Mouse (Mus musculus) bone marrow macrophage, adult 2 months (primary cell): ENCODE data around the gene Il13. TPM values are rescaled to one million over a fixed set of nuclear protein-coding genes. Genes with fewer than 3 reads are reported as not detected.

ENCODE experiments used
- H3K27ac ChIP-seq: 2 replicates; pipeline ENCODE4 v1.5.1; 2012; ENCODE audit warnings: low read depth, low read length; ENCODE audit not compliant: insufficient read depth
- H3K4me1 ChIP-seq: 2 replicates; pipeline ENCODE4 v1.6.1; 2012; ENCODE audit warnings: low read length; ENCODE audit not compliant: control insufficient read depth, insufficient read depth
- H3K4me3 ChIP-seq: 2 replicates; pipeline ENCODE4 v1.5.1; 2012; ENCODE audit warnings: mild to moderate bottlenecking, low read length, moderate library complexity; ENCODE audit not compliant: insufficient read depth
- CTCF ChIP-seq: IDR thresholded peaks from 2 replicates; pipeline ENCODE4 v1.5.1; 2012; ENCODE audit warnings: low read depth, mild to moderate bottlenecking, low read length, moderate library complexity
- POLR2A ChIP-seq: IDR thresholded peaks from 2 replicates; pipeline ENCODE4 v1.6.1; 2012; ENCODE audit warnings: mild to moderate bottlenecking, low read depth, low read length, borderline replicate concordance
- polyA plus RNA-seq: library from polyadenylated mRNA; stranded (reverse); fragments of >200 nt; gene quantifications from 2 replicates; pipeline ENCODE4 v1.2.4, GENCODE M21; 2012; ENCODE audit not compliant: missing spikeins, insufficient read depth, insufficient read length

The Il13 gene
- polyA plus RNA-seq, 1 experiment, result not detected

DNA sequence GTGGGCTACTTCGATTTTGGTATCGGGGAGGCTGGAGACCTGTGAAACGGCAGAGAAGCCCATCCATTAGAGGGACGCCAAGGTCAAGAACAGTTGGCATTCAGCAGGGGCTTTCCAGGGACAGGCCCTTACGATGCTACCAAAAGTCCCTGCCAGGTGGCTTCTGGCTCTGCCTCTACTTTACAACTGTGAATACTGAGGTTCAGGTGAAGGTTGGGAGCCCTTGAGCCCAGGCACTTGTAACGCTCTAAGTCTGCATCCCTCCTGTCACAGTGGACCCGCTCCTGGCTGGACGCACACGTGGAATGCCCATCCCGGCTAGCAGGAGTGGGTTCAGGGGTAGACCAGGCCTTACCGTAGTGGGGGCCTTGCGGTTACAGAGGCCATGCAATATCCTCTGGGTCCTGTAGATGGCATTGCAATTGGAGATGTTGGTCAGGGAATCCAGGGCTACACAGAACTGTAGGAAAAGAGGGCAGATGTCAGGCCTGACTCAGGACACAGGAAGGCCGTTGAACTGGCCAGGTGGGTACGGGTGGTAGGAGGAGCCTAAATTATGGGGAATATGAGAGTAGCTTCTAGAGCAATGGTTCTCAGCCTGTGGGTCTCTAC is 2.3 kb downstream of the Il13 start:
- no peak for TF ChIP-seq CTCF
- no peak for TF ChIP-seq POLR2A
- no peak overlapping the region for H3K27ac ChIP-seq
- no peaks in the 10 kb centered on the region for H3K4me1 ChIP-seq
- H3K4me3 ChIP-seq, result no peak overlapping the region

DNA sequence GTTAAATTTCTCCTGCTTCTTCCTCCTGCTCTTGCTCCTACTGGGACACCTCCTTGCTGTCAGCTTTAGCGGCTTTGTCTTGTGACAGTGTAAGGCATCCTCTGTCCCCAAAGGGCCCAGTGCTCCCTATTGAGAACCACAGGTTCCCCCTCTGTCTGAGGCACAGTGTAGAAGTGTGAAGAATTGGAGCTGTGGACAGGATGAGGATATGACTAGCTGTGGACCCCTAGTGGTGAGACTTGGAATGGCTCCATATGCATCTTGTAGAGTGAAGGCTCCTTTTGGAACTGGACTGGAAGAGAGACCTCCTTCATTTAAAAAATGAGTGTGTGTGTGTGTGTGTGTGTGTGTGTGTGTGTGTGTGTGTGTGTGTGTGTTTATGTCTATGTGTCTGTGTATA is 6.6 kb downstream of the Il13 start:
- Histone ChIP-seq H3K27ac (no peak overlapping the region), H3K4me1 (no peaks in the 10 kb centered on the region), H3K4me3 (no peak overlapping the region)
- TF ChIP-seq CTCF (peak; percentile 69), POLR2A (no peak)

DNA sequence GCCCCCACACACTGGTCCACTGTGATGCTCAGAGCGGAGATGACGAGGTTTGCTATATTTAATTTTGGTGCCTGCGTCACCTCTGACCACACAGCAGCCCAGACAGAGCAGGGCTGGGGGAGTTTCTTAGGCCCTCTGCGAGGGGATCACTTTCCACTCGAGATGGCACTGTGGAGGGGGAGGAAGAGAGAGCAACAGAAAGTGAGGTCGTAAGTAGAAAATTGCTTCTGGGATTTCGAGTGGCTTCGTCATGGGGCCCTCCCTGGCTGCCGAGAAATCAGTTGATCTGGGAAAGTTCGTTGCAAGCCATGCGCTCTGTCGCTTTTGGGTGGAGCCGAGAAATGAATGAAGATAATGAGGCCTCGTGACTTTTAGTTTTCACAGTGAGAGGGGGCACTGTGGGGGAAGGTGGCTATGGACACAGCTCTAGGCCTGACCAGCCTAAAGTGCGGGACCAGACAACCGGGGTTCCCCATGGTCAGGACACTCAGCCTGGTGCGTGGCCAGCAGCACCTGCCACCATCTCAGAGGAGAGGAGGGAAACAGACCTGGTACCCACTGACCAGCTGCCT is 7.6 kb downstream of the Il13 start:
- Histone ChIP-seq H3K4me1 (peaks cover 8% of the 10 kb centered on the region), H3K4me3 (no peak overlapping the region), H3K27ac (no peak overlapping the region)
- TF ChIP-seq CTCF, result no peak
- no peak for TF ChIP-seq POLR2A

DNA sequence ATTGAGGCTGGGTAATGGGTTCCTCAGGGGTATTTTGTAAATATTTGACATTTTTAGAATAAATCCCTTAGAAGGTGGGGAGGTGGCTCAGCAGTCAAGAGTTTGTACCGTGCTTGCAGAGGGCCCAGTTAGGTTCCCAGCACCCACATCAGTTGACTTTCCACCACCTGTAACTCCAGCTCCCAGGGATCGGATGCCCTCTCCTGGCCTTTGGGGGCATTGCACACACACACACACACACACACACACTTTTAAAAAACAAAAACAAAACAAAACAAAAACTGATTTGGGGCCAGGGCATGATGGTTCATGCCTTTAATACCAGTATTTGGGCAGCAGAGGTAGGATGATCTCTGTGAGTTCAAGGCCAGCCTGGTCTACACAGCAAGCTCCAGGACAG is 10.4 kb downstream of the Il13 start:
- no peak for TF ChIP-seq POLR2A
- TF ChIP-seq CTCF, result no peak
- Histone ChIP-seq H3K4me1 (peaks cover 14% of the 10 kb centered on the region), H3K4me3 (no peak overlapping the region), H3K27ac (no peak overlapping the region)

DNA sequence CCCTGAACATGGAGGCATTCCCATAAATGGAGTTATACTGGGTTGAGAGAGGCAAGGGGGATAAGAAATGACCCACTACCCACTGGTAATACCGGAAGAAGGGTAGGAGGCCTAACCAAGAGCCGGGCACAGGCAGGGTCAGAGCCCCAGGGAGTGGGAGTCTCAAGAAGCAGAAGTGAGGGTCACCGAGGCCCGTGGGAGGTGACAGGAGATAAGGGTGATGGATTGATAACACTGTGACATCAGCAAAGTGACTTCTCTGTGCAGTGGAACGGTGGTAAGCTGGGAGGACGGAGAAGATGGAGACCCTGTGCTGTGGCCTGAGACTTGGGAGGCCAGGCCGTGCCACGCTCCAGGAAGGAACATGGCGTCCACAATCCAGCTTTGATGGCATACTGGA is 10.9 kb downstream of the Il13 start:
- TF ChIP-seq POLR2A (no peak), CTCF (no peak)
- H3K27ac ChIP-seq, result no peak overlapping the region
- H3K4me1 ChIP-seq, result peaks cover 14% of the 10 kb centered on the region
- no peak overlapping the region for H3K4me3 ChIP-seq

DNA sequence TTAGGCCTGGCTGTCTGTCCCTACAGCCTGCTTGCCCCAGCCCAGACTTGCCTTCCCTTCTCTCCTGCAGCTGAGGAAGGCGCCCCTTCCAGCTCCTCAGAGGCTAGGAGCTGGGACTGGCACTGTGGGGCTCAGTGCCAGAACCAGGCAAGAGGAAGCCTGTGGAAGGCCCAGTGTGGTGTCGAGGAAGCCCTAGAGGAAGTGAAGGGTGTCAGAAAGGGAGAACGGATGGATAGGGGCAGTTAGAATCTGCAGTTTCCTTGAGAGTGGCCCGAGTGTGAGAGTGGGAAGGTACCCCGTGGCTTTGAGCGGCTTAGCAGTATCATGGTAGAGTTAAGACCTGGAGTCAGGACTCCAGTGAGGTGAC is 12.1 kb downstream of the Il13 start:
- TF ChIP-seq POLR2A (no peak), CTCF (no peak)
- Histone ChIP-seq H3K27ac (0 out of 2 replicates have a peak overlapping the region, but pooled peaks have one; percentile 8), H3K4me3 (no peak overlapping the region), H3K4me1 (peaks cover 23% of the 10 kb centered on the region)

DNA sequence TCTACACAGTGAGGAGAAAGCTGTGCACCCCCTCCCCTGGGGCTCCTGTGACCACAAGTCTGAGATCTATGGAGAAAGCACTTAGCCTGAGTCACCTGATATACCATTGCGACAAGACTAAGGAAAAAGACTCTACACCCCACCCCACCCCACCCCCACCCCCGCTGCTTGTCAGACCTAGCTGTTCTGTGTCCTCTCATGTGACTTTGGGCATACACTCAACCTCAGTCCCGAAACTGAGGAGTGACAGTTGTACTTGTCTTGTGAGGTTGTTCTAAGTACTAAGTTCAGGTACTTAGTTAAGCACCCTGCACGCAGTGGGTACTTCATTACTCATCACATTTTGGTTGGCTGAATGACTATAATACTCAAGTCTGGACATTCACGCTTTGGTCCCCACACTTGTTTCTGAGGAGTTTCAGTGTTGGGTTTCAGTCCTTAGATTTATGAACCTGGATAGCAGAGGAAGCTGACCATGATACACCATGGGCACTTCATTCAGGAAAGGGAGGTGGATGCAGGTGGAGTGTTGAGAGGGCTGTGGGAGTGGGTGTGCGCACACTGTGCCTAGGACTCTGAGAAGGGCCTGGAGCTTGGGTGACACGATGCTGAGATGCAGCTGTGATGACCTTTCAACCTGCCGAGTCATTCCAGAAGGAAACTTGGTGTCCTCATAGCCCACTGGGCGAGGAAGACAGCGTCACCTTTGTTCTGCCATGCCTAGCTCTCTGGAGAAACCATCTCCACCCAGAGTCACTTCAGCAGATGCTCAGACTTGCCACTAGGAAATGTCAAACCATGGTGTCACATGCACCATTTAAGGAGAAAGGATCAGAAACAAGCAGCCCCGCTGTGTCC is 12.7 kb downstream of the Il13 start:
- peaks cover 27% of the 10 kb centered on the region for H3K4me1 ChIP-seq
- TF ChIP-seq CTCF (no peak), POLR2A (no peak)
- H3K27ac ChIP-seq, result no peak overlapping the region
- no peak overlapping the region for H3K4me3 ChIP-seq

DNA sequence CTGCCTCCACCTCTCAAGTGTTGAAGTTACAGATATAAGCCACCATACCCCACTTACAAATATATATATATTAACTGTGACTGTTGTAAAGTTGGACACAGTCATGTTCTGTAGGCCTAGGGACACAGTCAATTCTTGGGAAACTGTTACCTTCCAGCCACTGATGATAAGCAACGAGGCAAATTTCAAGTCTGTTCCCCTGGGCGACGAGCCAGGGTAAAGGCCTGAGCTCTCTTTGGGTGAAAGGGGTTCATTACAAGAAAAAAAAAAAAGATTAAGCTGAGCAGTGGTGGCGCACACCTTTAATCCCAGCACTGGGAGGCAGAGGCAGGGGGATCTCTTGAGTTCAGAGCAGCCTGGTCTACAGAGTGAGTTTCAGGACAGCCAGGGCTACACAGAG is 14.4 kb downstream of the Il13 start:
- H3K4me1 ChIP-seq, result peaks cover 31% of the 10 kb centered on the region
- no peak for TF ChIP-seq CTCF
- no peak for TF ChIP-seq POLR2A
- H3K27ac ChIP-seq, result no peak overlapping the region
- no peak overlapping the region for H3K4me3 ChIP-seq

DNA sequence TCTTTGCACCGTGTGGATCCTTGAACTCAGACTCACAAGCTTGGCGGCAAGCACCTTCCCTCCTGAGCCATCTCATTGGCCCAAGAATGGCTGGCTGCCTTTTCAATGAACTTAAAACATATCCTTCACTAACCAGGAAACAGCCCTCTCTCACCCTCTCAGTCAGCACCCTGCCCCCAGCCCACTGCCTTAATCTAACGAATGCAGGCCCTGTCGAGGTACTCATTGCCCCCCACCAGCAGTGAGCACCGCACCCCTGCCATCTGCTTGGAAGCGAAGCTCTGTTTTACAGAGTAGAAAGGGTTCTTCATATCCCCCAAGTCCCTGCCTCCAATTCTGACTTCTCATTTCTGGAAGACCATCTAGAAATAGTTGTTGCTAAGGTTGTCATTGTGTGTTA is 15.1 kb downstream of the Il13 start:
- no peak overlapping the region for H3K4me3 ChIP-seq
- H3K4me1 ChIP-seq, result peaks cover 31% of the 10 kb centered on the region
- H3K27ac ChIP-seq, result no peak overlapping the region
- no peak for TF ChIP-seq POLR2A
- no peak for TF ChIP-seq CTCF

DNA sequence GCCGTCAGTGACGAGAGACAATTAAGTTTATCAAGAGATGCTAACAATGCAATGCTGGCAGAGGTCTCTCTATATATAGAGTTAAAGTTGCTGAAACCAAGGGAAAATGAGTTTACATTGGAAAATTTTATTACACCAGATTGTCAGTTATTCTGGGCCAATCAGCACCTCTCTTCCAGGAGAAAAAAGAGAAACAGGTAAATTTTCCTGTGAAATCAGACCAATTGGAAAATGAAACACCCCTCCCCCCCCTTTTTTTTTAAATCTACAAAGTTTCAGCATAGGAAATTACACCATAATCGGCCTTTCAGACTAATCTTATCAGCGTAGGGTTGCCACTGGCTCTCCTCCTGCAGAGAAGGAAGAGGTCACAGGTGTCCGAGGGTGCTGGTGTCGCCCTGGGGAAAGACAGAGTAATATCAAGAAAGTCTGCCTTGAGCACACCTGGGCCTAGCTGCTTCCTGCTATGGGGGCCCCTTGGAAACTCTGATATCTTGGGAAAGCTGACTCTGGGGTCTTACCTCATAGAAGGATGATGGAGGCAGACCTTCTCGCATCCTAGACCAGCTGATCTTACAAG is 15.8 kb downstream of the Il13 start, which contains the start of gene Il4:
Il4 (minus strand) TSS at position 51 of the 580 bp plus-strand sequence.
- no peak within 1 kb of the TSS for H3K4me3 ChIP-seq
- H3K27ac ChIP-seq, result peak within 1 kb of the TSS; percentile 56
- TF ChIP-seq POLR2A, result no peak
- TF ChIP-seq CTCF, result no peak
- H3K4me1 ChIP-seq, result peaks cover 31% of the 10 kb centered on the region
